Mouse (Mus musculus) CD4-positive, CD25-positive, alpha-beta regulatory T cell, adult 4 months (primary cell): Measurements from ENCODE around the gene Smtnl1. TPM values are rescaled to one million over a fixed set of nuclear protein-coding genes. Genes with fewer than 3 reads are reported as not detected.

Experiments used
- ATAC-seq: one replicate; pipeline ENCODE4 v1.8.0; 2017
- polyA plus RNA-seq, 2 experiments: library from polyadenylated mRNA; unstranded; fragments of 100-300 nt; shearing (Covaris generic); gene quantifications; one replicate each; pipeline ENCODE4 v1.2.1; 2017

Gene Smtnl1
- not detected for polyA plus RNA-seq

DNA sequence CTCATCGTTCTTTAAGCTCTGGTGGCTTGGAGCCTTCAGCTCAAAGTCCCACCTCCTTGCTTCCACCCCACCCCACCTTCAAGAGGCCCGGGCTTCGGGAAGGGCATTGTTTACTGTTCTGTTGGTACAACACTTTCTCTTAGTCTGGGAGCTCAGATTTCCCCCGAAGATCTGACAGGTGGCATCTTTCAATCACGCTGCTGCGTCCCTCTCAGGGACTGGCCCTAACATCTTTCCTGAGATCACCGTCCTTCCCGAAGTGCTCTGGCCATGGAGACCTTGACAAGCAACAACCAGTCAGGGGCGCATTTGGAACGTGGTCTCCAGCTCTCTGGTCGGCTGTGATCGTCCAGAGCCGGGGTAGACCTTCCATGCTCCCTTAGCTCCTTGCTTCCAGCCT, at the start of gene Smtnl1:
Gene Smtnl1, minus strand, starts transcription at position 101 of the 400 bp plus-strand sequence.
- no peak for ATAC-seq

DNA sequence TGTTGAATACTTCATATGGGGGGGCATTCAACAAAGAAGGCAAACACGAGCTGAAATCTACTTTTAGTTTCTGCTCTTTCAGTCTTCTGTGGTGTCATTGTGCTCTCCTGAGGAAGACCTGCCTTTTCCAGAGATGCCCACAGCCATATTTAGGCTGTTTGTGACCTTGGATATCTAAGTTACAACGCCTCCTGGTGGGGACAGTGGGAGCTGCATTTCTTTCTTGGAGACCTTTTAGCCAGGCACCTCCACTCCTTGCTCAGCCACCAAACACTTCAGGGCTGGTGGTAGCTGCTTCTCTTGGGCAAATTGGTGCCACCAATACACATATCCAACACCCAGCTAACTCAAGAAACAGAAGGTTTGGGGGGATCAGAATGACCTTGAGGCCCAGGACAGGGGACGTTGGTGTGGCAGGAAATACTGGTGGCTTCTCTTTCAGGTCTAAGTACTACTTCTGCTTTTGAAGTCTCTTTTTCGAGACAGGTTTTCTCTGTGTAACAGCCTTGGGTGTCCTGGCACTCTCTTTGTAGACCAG, 48.2 kb upstream of the Smtnl1 start:
- ATAC-seq: no peak

DNA sequence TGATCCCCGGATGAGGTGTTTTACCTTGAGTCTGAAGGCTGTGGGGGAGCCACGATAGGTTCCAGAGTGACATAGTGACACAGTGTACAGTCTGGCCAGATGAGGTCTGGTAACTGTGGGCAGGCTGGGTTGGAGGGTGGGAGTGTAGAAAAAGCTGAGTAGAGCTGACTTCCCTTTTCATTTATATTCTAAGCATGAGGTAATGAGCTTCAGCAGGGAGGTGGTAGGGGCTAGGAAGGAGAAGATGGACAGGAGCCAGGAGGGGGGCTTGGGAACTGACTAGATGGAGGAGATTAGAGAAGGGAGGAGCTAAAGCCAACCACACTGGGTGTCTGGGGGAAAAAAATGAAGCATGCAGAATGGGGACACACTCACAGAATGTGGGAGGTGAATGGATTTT, 46.5 kb upstream of the Smtnl1 start:
- ATAC-seq: no peak

DNA sequence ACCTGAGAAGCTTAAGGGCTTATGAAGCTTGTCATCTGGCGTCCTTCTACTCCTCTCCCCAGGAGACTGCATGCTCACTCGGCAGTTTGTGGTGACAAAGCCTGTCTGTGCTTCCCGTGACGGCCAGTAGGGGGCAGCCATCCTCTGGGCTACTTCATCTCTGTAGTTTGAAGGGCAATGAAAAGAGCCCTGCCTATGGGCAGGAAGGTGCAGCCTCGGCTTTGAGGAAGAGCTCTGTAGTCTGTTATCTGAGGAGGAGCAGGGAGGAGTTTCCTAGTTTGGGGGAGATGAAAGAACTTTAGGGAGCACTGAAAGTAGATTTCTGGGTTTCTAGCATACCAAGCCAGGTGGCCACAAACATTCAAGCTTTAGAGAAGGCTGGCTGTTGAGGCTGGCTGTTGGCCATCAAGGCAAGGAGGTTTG, 46.1 kb upstream of the Smtnl1 start:
- peak; percentile 46 for ATAC-seq

DNA sequence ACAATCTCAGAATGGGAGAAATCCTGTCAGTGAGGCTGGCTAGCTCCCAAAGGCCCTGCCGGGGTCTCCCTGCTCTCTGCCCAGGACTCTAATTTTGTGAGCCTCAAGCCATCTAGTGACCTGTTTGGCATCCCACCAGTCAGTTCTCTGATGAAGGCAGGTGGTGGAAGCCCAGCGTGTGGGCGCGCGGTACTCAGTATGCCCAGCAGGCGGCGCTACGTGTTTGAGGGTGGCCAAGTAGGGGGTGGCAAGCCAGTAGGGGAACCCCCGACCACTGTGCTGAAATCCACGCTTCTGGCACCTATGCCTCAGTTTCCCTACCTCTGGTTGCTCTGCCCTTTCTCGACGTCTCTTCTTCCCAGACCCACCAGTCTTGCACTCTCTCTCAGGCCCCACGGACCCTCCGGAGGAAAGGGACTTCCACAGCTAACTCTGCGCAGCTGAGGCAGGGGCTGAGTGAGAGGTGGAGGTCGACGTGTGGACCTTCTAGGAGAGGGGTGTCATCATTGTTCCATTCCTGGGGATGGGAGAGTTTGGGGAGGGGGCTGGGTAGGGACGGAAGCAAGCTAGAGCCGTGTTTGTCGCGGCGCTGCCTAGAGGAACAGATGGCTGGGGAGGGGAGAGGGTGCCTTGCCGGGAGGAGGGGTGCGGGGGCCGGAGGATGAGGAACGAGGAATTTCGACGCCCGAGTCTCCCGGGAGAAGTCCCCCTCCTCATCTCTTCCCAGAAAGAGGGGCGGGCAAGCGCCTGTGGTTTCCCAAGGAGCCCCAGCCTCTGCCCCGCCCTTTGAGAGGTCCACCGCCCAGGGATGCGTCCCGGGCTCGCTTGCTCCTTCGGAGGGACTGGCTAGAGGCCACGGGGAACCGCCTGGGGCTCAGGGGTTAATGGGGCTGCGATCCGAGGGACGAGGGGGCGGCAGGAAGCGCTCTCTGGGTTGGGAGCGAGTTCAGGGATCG, 43.4 kb upstream of the Smtnl1 start:
- no peak for ATAC-seq

DNA sequence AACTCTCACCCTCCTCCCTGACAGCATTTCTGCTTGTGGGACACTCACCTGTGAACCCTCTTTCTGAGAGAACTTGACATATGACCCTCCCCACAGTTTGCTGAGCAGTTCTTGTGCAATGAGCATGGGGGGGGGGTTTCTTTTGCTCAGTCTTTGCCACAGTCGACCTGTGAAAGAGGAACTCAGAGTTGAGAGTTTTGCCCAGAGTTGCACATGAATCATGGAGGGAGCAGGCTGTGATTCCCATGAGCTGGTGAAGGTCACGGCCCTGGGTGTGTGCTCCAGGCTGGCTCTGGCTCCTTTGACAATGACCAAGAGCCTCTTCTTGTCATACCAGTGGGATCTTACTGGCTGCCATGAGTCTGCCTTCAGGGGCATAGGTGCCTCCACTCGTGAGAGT, 39.8 kb upstream of the Smtnl1 start:
- ATAC-seq: no peak

DNA sequence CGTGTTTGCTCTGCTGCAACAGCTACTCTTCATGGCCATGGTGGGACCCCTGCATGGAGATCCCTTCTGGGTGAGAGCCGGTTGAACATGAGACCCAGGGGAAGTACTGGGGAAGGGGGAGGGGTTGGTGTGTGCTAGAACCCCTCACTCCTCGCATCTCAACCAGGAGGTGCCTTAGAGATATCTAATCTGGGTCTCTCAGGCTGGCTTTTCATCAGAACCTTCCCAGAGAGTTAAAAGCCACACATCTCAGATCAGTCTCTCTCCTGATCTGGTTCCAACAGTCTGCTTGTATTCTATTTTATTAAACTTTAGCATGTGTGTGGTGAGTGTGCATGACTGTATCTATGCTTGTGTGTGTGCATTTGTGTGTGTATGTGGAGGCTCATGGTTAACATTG, 39.0 kb upstream of the Smtnl1 start:
- ATAC-seq: no peak

DNA sequence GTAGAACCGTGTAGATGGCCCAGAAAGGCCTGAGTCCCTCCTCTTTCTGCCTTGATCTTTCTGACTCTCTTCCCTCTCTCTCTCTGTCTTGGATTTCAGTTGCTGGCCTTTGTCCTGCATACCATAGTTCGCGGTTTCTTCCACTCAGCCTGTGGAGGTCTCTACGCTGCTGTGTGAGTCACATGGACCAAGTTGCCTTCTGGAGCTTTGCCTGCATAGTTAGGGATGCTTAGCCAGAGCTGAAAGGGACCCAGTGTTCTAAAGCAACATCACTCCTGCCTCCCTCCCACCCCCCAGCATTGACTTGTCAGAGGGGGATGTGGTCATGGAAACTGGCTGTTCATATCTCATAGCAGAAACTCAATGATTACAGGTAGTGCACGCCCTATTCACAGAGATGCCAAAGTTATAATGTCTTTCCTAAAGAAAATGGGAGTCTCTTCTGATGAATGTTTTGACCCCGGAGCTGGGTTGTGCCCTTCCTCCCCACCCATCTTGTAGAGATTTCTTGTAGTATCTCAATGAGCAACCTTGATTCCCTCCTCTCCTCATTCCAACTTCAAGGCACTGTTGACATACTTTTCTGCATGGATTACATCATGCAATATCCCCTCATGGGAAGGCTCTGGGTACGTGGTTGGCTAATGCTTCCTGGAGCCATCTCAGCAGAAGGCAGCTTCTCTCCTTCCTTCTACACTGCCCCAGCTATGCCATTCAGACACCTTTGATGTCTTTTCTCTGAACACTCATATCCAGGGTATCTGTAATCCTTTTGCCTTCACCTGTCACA, 37.7 kb upstream of the Smtnl1 start:
- ATAC-seq: no peak

DNA sequence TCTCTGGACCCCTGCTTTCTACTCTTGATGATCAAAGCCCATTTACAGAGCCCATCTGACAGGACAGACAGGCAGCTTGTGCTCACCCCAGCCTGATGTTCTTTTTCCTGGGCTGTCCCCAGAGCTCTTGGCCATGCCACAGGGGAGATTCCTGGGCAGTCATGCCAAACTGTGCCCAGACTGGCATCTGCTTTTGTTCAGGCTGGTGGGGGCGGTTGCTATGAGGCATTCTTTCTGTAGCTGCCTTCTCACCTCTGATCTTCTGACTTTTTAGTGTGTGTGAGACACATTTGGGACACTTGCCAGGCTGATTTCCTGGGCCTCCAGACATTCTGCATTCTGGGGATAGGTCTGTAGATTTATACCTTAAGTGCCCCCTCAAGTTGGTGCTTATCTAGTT, 36.1 kb upstream of the Smtnl1 start:
- no peak for ATAC-seq

DNA sequence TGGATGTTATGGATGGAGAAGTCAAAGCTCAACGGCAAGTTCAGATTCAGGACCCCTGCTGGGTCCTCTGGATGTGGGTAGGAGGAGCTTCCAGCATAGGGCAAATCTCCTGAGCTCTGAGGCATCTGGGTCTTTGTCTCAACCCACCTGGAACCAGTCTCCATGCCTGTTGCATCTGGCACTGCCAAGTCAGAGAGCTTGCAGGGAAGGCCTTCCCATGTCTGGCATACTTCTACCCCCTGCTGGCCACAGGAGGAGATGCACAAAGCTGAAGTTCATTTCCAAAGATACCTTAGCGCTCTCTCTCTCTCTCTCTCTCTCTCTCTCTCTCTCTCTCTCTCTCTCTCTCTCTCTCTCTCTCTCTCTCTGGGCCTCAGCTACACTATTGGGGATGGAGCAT, 33.3 kb upstream of the Smtnl1 start:
- ATAC-seq: peak; percentile 93

DNA sequence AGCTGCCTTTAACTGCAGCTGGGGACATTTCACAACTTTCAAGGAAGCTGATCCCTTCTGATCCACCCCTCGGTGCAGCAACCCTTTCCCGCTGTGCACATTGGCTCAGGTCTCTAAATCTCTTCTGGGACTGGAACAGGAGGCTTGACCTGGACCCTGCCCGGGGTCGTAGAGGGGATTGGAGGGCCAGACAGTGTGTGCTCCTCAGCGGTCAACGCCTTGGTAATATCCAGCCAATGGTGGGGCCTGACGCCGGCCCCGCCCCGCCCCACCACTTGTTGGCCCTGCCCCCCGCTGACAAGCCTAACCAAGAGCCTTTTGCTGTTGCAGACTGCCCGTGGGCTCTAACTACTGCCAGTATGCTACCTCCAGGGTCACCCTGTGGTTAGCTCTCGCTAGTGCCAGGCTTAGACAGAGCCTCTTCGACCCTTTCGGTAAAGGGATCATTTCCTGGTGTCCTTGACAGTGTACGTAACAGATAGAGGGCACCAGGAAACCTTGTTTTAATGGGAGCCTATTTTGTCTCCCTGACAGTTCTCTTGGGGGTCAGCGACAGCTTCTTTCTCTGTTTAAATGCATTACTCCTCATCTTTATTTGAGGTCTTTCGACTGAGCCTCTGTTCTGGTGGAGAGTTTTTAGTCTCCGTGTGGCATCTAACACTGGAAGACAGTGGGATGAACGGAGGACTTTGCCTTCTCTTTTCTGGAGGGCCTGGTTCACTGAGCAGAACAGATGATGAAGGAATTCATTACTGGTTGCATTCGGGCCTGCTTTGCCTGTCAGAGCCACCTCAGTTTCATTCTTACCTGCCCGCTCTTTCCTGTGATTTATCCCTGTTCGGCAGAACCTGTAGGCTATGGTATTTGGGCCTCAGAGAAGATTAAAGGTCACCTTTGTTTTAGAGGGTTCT, 28.9 kb upstream of the Smtnl1 start:
- no peak for ATAC-seq

DNA sequence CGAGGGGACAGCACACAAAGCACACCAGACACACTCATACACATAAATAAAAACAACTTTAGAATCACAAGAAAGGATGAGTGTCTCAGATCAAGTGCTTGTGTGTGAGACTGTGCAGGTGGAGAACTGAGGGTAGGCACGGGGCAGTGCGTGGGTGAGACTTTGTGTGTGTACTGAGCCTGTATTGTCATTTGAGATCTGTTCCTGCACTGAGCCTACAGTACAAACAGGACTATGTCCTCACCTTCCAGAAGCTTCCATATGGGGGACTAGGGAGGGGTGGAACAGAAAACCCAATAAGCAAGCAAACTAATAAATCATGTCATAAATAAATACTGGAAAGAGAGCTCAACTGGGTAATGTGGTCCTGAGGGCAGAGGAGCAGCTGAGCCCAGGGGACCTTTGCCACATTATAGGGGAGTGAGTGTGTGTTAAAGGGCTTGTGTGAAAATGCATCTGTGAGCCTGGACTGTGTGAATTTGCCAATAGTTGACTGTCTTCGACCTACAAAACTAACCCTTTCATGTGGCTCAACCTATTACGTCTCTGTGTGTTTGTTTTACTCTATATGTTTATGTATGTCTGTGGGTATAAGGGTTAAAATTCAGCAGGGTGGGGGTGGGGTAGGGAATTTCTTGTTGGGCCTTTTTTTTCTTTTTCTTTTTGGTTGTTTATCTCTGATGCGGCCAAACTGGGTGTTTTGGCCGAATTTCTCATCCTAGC, 28.1 kb upstream of the Smtnl1 start:
- no peak for ATAC-seq

DNA sequence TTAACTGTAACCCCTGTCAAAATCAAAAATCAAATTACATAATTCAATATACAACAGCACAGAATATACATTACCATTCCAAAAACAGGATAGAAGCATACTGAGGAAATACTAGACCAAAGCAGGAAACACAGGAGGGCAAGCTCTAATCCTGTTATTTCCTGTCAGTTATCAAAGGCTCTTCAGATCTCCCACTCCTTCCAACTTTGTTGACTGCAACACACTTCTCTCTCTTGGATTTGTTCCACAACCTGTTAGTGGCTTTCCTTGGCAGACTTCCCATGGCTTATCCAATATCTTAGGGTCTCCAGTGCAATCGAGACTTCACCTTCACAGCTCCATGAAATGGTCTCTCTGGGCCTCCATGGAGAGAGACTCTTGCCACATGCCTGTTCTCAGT, 22.8 kb upstream of the Smtnl1 start:
- ATAC-seq: no peak

DNA sequence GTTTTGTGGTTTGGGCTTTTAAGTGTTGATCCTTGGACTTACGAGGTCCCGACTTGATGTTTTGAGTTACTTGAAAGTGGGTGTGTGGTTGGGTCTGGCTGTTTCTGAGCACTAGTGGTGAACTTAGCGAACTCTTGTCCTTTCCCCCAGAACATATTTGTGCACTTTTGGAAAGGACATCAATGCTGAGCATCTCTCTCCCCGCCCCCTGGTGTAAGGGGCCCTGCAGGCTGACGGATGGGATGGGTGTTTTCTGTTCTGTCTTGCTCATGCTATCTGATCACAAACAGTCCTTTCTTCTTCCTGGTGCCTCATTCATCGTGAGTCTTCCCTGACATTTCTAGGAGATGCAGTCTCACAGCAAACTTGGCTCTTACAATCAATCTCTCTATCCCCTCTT, 21.2 kb upstream of the Smtnl1 start:
- no peak for ATAC-seq

DNA sequence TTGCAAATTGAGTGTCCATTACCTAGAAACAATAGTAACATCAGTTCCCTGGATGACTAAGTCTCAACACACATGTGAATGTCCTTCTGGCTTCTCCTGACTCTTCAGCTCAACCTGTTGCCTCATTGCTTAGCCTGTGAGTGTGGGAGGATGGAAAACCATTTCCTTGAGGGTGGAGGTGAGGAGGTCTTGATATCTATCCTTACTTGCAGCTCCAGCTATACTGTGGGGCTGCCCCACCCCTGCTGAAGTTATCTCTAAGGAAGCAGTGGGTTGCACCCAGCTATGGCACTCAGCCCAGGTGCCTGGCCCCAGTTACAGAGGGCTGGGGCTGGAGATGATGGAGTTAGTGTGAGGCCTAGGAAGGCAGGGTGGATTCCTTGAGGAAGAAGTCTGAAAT, 19.5 kb upstream of the Smtnl1 start:
- no peak for ATAC-seq

DNA sequence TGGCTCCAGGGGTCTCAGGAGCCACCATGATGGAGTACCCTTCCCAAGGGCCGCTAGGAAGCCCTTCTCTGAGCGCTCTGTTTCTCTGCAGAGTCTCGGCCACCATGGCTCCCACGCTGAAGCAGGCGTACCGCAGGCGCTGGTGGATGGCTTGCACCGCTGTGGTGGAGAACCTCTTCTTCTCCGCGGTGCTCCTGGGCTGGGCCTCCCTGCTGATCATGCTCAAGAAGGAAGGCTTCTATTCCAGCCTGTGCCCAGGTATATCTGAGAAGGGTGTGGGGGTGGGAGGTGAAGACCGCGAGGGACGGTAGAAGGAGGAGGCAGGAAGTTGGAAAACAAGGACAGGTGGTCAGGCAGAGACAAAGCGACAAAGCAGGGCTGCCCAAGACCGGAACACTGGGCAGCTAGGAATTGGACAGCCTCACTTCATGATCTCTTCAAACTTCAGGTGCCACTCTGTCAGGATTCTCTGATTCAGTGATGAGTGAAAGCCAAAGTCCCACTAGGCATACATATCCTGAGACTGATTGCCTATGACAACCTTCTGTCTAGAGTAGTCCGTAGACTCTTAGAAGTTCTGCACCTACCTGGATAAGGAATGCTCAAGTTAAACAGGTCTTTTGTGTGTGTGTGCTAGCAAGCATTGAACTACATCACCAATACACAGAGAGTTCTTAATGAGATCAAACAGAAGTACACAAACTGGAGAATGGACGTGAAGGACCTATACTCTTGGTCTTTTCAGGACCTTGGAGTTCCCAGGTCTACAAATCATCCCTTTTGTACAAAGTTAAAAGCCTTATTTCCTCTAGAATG, 18.5 kb upstream of the Smtnl1 start:
- ATAC-seq: no peak

DNA sequence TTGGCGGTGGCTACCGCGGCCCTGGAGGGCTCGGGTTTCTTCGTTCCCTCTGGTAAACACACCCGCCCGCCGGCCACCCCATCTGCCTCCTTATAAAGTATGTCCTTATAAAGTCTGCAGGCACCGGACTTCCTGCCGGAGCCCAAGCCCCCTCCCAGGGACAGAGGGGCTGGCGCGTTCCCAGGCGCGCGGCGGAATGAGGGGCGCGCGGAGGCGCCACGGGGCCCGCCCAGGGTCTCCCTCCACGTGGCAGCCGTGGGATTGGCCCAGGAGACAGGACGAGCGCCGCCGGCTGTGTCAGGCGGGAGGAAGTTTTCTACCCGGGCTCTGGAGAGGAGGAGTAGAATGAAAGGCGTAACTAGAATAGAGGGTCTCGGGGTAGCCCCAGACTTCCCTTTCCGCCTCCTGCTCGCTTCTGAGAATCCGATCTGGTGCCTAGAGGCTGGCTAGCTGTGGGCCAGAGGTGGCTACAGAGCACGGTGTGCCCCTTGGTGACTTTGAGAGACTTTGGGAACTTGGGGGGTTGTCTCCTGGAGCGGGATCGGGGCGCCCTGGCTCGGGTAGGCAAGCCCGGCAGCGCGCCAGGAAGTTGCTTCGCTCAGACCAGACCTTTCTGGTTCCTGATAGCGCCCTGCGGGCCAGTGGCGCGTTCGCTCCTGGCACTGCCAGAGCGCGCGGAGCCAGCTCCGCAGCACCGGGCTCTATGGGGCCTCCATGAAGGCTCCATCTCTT, 17.7 kb upstream of the Smtnl1 start:
- ATAC-seq: peak; percentile 35

DNA sequence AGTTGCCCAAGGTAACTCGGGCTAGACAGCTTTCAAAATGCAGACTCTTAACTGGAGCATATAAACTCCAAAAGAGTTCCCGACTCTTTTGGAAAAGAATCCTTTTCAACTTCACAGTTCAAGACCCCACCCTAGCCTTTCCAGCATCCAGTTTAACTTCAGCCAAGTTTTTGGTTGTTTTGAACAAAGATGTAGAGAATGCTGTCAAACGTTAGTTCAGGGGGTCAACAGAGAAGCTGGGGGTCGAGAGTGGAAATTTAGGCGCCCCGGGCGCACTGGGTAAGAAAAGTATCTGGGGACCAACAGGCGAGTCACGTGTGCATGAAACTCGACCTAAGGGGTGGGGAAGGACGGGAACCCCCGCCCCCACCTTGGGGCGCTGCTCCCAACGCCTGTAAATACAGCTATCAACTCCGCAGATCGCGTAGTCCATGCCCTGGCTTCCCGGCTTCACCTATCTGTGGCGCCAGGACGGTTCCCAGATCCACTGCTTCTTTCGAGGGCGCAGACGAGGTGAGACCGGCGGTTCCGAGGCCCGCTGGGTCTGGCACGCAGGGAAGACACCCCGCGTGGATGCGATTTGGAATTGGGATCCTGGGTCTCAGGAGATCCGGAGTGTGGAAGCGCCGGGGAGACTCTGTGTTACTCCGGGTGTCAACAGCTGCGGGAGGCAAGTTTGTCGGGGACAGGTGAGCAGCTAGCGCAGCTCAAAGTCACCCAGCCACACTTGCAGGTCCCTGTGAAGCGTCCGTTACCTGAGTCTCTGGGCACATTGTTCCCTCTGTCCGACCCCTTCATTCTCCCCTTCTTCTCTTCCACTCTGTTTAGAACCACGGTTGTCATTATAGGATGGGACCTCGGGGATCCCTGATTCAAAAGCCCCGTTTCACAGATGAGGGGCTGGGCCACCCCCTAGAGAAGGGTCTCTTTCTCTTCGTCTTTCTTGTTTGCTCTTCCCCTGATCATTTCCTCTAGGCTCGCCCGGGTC, 16.8 kb upstream of the Smtnl1 start:
- ATAC-seq: peak; percentile 12

DNA sequence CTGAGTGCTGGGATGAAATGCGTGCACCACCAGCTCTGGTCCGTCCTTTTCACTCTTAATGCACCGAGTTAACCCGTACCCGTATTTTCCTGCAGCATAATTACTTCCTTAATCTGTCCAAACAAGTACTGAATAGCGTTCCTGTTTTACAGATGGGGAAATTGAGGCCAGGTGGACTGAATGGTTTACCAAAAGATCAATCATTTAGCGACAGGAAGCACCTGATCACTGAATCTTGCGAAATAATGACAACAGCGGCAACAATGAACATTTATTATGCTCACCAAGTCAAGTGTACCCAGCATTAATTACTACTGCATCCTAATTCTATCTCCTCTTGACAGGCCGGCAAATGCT, 16.1 kb upstream of the Smtnl1 start, which contains the start of gene Slc43a1:
Gene Slc43a1, plus strand, starts transcription at position 258 of the 357 bp plus-strand sequence.
- no peak for ATAC-seq
